Mouse (Mus musculus) liver, postnatal 0 days (tissue): ENCODE results near the gene Ppm1j.

Source experiments
- CTCF ChIP-seq: sonication (generic); IDR thresholded peaks from 2 replicates; pipeline ENCODE4 v1.5.1; 2016; ENCODE audit warnings: antibody characterized with exemption, low read depth
- EP300 ChIP-seq: IDR thresholded peaks from 2 replicates; pipeline ENCODE4 v1.6.1; 2016; ENCODE audit warnings: antibody characterized with exemption, low read depth, mild to moderate bottlenecking

GRCm38 (mm10) chr3:104793871-104794828, 13.3 kb downstream of the Ppm1j start:
- TF ChIP-seq CTCF: no peak
- TF ChIP-seq EP300: no peak
